Mouse (Mus musculus) layer of hippocampus, postnatal 36 days (tissue): Measurements from ENCODE around the gene Zfp157. TPM values are rescaled to one million over a fixed set of nuclear protein-coding genes. Genes with fewer than 3 reads are reported as not detected.
"Not testable (repeated sequence)": the region's sequence is repeated elsewhere in the genome, so short reads cannot be mapped to it uniquely, and the experiment has no call there.

ENCODE experiments used
- DNase-seq, 2 experiments: peaks; one replicate each; pipeline ENCODE4 v3.0.0; 2022
- total RNA-seq, 2 experiments: library from RNA; stranded (reverse); gene quantifications; 2 replicates each; pipeline ENCODE4 v1.2.3; 2021

Zfp157 gene
- total RNA-seq: 10 to 100 TPM; 25.2 to 26.6 TPM

- DNase-seq: peak; percentile 88 to 90
Observed at GRCm38 (mm10) chr5:138441286-138442194, at the start of gene Zfp157. Zfp157 (plus strand) TSS chr5:138441468.

DNA sequence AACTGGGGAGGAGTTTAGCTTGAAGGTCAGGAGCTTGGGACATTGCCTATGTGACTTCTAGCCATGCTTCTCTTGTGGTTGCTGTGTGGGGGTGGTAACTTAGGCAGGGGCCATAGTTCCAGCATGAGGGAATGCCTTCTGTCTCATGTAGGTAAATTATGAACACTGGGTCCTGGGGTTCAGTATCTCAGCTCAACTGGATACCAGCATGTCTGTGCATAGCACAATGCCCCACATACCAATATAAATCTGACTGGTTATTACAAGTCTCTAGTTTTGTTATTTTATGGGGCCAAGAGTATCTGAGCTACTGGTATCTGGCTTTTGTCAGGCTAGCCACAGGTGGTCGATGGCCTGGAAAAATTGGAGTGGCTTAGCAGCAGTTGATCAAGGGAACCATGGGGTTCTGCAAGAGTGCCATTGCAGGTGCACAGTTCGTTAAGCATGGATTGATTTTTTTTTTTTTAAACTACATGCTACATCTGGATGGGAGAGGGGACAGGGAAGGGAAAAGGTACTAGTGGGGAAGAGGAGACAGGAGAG lies 43.4 kb upstream of the Zfp157 start:
- DNase-seq: no peak

DNA sequence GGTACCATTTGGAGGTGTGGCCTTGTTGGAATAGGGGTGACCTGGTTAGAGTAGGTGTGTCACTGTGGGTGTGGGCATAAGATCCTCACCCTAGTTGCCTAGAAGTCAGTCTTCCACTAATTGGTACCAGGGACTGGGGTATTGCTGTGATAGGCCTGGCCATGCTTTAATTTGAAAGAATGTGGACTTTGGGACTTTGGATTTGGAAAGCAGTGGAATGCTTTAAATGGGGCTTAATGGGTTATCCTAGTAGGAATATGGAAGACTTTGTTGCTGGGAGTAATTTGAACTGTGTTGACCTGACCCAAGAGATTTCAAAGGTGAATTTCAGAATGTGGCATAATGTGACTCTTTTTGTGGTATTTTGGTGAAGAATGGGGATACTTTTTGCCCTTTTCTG lies 40.8 kb upstream of the Zfp157 start:
- not testable (repeated sequence) for DNase-seq

GRCm38 (mm10) chr5:138458371-138458770 lies 17.1 kb downstream of the Zfp157 start:
- DNase-seq: no peak

DNA sequence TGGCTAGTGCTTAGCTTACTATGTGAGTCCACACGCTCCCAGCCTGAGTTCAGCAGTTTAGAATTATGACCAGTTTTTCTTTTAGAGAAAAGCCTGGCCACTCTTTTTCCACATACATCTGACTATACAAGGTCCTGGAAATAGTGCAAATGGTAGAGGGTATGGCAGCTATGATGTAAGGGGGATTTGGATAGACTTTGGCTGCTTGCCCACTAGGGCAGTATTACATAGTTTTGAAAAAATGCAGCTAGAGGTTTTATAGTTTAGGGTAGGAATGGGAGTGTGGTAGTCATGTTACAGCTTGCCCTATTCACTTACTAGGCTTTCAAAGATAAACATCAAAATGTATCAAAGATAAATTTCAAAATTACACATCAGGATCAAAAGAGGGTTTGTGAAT lies 17.8 kb downstream of the Zfp157 start:
- no peak for DNase-seq

DNA sequence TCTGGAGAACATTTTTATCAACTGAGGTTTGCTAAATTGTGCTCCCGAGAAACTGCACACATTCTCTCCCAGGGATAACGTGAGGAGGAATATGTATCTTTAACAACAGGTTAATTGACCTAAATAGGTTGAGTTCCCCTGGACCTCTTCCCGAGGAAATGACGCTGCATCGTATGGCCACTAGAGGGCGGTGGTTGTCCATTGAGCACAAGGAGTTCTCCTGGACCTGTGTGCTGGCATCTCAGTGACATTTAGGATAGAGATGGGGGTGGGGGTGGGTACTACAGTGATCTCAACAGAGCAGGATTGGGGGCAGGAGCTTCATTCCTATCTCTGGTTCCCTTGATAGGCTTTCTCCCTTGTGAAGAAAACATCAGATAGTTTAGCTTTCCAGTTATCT lies 32.3 kb downstream of the Zfp157 start:
- DNase-seq: peak; percentile 5 to 12

DNA sequence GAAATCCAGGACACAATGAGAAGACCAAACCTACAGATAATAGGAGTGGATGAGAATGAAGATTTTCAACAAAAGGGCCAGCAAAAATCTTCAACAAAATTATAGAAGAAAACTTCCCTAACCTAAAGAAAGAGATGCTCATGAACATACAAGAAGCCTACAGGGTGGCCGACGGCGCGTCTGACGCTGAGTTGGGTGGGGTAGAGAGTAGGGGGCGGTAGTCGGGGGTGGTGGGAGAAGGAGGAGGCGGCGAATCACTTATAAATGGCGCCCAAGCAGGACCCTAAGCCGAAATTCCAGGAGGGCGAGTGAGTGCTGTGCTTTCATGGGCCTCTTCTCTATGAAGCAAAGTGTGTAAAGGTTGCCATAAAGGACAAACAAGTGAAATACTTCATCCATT lies 63.3 kb downstream of the Zfp157 start:
- not testable (repeated sequence) for DNase-seq

Other genes with a start within 250 kb of the Zfp157 start
- 1 to 10 TPM; 8.2 to 8.6 TPM for gene Mblac1, start 247.2 kb upstream of the Zfp157 start, total RNA-seq
- gene Nxpe5, start 215.6 kb upstream of the Zfp157 start, total RNA-seq: under 1 TPM in 1 of 2 experiments, not detected in 1; 0.25 TPM
- 10 to 100 TPM; 54.5 to 58.7 TPM for gene Lamtor4, start 186.0 kb upstream of the Zfp157 start, total RNA-seq
- gene BC037034, start 177.4 kb upstream of the Zfp157 start, total RNA-seq: 10 to 100 TPM; 70.0 to 73.7 TPM
- 1 to 10 TPM; 3.2 to 3.7 TPM for gene Gal3st4, start 168.6 kb upstream of the Zfp157 start, total RNA-seq
- not detected for gene Gm43720, start 161.5 kb upstream of the Zfp157 start, total RNA-seq
- gene Gpc2, start 161.5 kb upstream of the Zfp157 start, total RNA-seq: 1 to 10 TPM; 2.1 to 3.1 TPM
- 1 to 10 TPM in 1 of 2 experiments, under 1 TPM in 1; 0.77 to 1.3 TPM for gene Stag3, start 161.2 kb upstream of the Zfp157 start, total RNA-seq
- not detected for gene Pvrig, start 99.5 kb upstream of the Zfp157 start, total RNA-seq
- gene 1700123K08Rik, start 123.2 kb downstream of the Zfp157 start, total RNA-seq: not detected
- 10 to 100 TPM; 34.2 to 34.9 TPM for gene Zfp68, start 178.3 kb downstream of the Zfp157 start, total RNA-seq
- gene A430033K04Rik, start 181.4 kb downstream of the Zfp157 start, total RNA-seq: 10 to 100 TPM; 15.0 to 17.9 TPM